Mouse (Mus musculus) limb, embryonic 11.5 days (tissue): ENCODE results near the gene Vmn1r17. TPM values are rescaled to one million over a fixed set of nuclear protein-coding genes. Genes with fewer than 3 reads are reported as not detected.
"Not testable (repeated sequence)": the region's sequence is repeated elsewhere in the genome, so short reads cannot be mapped to it uniquely, and the experiment has no call there.

Experiments
- ATAC-seq: fragments of 200-750 bp; cut with Nextera tagmentation; 2 replicates; pipeline ENCODE4 v1.8.0; 2017; ENCODE audit warnings: low read depth; ENCODE audit not compliant: insufficient number of reproducible peaks, low FRiP score, low TSS enrichment
- DNase-seq: peaks from one replicate; pipeline ENCODE4 v3.0.0-alpha.2; 2015; ENCODE audit warnings: low spot score
- H3K27ac ChIP-seq: fragments of 300-500 bp; sonication (generic); replicated peaks from 2 replicates; pipeline ENCODE4 v1.5.1; 2014; ENCODE audit warnings: low read depth, mild to moderate bottlenecking, low read length
- H3K27me3 ChIP-seq: fragments of 300-500 bp; sonication (generic); 2 replicates; pipeline ENCODE4 v1.6.1; 2014; ENCODE audit warnings: mild to moderate bottlenecking, low read length, mixed read lengths; ENCODE audit not compliant: control insufficient read depth, insufficient read depth
- H3K36me3 ChIP-seq: fragments of 300-500 bp; sonication (generic); 2 replicates; pipeline ENCODE4 v1.6.1; 2014; ENCODE audit warnings: mild to moderate bottlenecking, low read length, moderate library complexity, mixed read lengths; ENCODE audit not compliant: control insufficient read depth, insufficient read depth
- H3K4me1 ChIP-seq: fragments of 300-500 bp; sonication (generic); 2 replicates; pipeline ENCODE4 v1.6.1; 2014; ENCODE audit warnings: low read length, mixed read lengths; ENCODE audit not compliant: control insufficient read depth, insufficient read depth
- H3K4me2 ChIP-seq: fragments of 300-500 bp; sonication (generic); 2 replicates; pipeline ENCODE4 v1.6.1; 2014; ENCODE audit warnings: low read depth, mild to moderate bottlenecking, moderate library complexity; ENCODE audit not compliant: severe bottlenecking
- H3K4me3 ChIP-seq: fragments of 300-500 bp; sonication (generic); 2 replicates; pipeline ENCODE4 v1.5.1; 2014; ENCODE audit warnings: low read depth, low read length
- H3K9ac ChIP-seq: fragments of 300-500 bp; sonication (generic); 2 replicates; pipeline ENCODE4 v1.6.1; 2014; ENCODE audit warnings: mild to moderate bottlenecking, low read length
- H3K9me3 ChIP-seq: fragments of 300-500 bp; sonication (generic); 2 replicates; pipeline ENCODE4 v1.6.1; 2016; ENCODE audit warnings: low read length; ENCODE audit not compliant: control insufficient read depth
- WGBS: fragments of 180-500 bp; shearing (Covaris S2); extraction: QIAGEN DNeasy Blood & Tissue Kit; methylation state at CpG from one replicate; pipeline ENCODE4 v1.1.7; 2014; 5-methylcytosine and 5-hydroxymethylcytosine counted together
- polyA plus RNA-seq: library from polyadenylated mRNA; unstranded; fragments of >200 nt; fragmentation: Nextera tagmentation; extraction: Ambion mirVana; gene quantifications from 2 replicates; pipeline ENCODE4 v1.2.1, GENCODE M21; 2014

The Vmn1r17 gene
- not detected in 2 replicates for polyA plus RNA-seq

GRCm38 (mm10) chr6:57363627-57364026 lies at the start of gene Vmn1r17:
Gene Vmn1r17, minus strand, starts transcription at chr6:57363727.
- Histone ChIP-seq H3K9ac (no peak within 1 kb of the TSS), H3K4me2 (no peak within 1 kb of the TSS), H3K9me3 (no peaks in the 10 kb centered on the region), H3K4me1 (no peaks in the 10 kb centered on the region), H3K27me3 (no peaks in the 10 kb centered on the region), H3K36me3 (no peaks in the 10 kb centered on the region), H3K27ac (no peak within 1 kb of the TSS), H3K4me3 (no peak within 1 kb of the TSS)
- 84% methylated on average over 1 of the region's 1 CpGs for WGBS
- ATAC-seq: no peak
- DNase-seq: no peak

GRCm38 (mm10) chr6:57403480-57403879 lies 40.0 kb upstream of the Vmn1r17 start, which contains the start of gene Vmn1r19:
Gene Vmn1r19, plus strand, starts transcription at chr6:57403780.
- not testable (repeated sequence) for H3K9me3 ChIP-seq, H3K4me3 ChIP-seq, H3K27me3 ChIP-seq, DNase-seq, H3K9ac ChIP-seq, H3K4me2 ChIP-seq, H3K4me1 ChIP-seq, H3K36me3 ChIP-seq, ATAC-seq, H3K27ac ChIP-seq
- WGBS: 75% methylated on average over 3 of the region's 3 CpGs

GRCm38 (mm10) chr6:57395683-57396082 lies 32.2 kb upstream of the Vmn1r17 start, which contains the start of gene Vmn1r18:
Gene Vmn1r18, minus strand, starts transcription at chr6:57395783.
- H3K27ac ChIP-seq: no peak within 1 kb of the TSS
- H3K9ac ChIP-seq: no peak within 1 kb of the TSS
- no peaks in the 10 kb centered on the region for H3K27me3 ChIP-seq
- H3K4me3 ChIP-seq: no peak within 1 kb of the TSS
- H3K9me3 ChIP-seq: no peaks in the 10 kb centered on the region
- ATAC-seq: no peak
- H3K4me1 ChIP-seq: no peaks in the 10 kb centered on the region
- no peak for DNase-seq
- H3K4me2 ChIP-seq: no peak within 1 kb of the TSS
- H3K36me3 ChIP-seq: no peaks in the 10 kb centered on the region

- H3K9me3 ChIP-seq: no peaks in the 10 kb centered on the region
- no peaks in the 10 kb centered on the region for H3K36me3 ChIP-seq
- DNase-seq (no peak), ATAC-seq (no peak)
- H3K4me2 ChIP-seq: no peak overlapping the region
- WGBS: 97% methylated on average over 1 of the region's 1 CpGs
- no peaks in the 10 kb centered on the region for H3K27me3 ChIP-seq
- no peak overlapping the region for H3K4me3 ChIP-seq
- no peak overlapping the region for H3K27ac ChIP-seq
- H3K4me1 ChIP-seq: no peaks in the 10 kb centered on the region
- H3K9ac ChIP-seq: no peak overlapping the region
Measured at GRCm38 (mm10) chr6:57367496-57367895, 4.0 kb upstream of the Vmn1r17 start.

- H3K27ac ChIP-seq, H3K4me2 ChIP-seq, H3K9me3 ChIP-seq, H3K27me3 ChIP-seq, DNase-seq, H3K36me3 ChIP-seq, H3K9ac ChIP-seq, H3K4me3 ChIP-seq, ATAC-seq, H3K4me1 ChIP-seq: not testable (repeated sequence)
- 90% methylated on average over 1 of the region's 1 CpGs for WGBS
Measured at GRCm38 (mm10) chr6:57365866-57366265, 2.3 kb upstream of the Vmn1r17 start.

GRCm38 (mm10) chr6:57356864-57357263 lies 6.7 kb downstream of the Vmn1r17 start:
- no peak overlapping the region for H3K9ac ChIP-seq
- H3K27me3 ChIP-seq: no peaks in the 10 kb centered on the region
- no peak overlapping the region for H3K27ac ChIP-seq
- H3K36me3 ChIP-seq: no peaks in the 10 kb centered on the region
- no peaks in the 10 kb centered on the region for H3K4me1 ChIP-seq
- WGBS: 84% methylated on average over 2 of the region's 2 CpGs
- ATAC-seq: no peak
- no peak overlapping the region for H3K4me3 ChIP-seq
- H3K4me2 ChIP-seq: no peak overlapping the region
- H3K9me3 ChIP-seq: no peaks in the 10 kb centered on the region
- DNase-seq: no peak

- WGBS: 80% methylated on average over 3 of the region's 3 CpGs
- Histone ChIP-seq H3K27ac (no peak within 1 kb of the TSS), H3K9ac (no peak within 1 kb of the TSS), H3K9me3 (no peaks in the 10 kb centered on the region), H3K4me3 (no peak within 1 kb of the TSS), H3K4me1 (no peaks in the 10 kb centered on the region), H3K36me3 (no peaks in the 10 kb centered on the region), H3K4me2 (no peak within 1 kb of the TSS), H3K27me3 (no peaks in the 10 kb centered on the region)
- ATAC-seq: no peak
- DNase-seq: no peak
Measured at GRCm38 (mm10) chr6:57329394-57329793, 34.1 kb downstream of the Vmn1r17 start, which contains the start of gene Vmn1r16. Gene Vmn1r16, minus strand, starts transcription at chr6:57329494.

GRCm38 (mm10) chr6:57326176-57326575 lies 37.4 kb downstream of the Vmn1r17 start:
- ATAC-seq (no peak), DNase-seq (no peak)
- Histone ChIP-seq H3K9me3 (no peaks in the 10 kb centered on the region), H3K9ac (no peak overlapping the region), H3K4me2 (no peak overlapping the region), H3K4me3 (no peak overlapping the region), H3K27ac (no peak overlapping the region), H3K4me1 (no peaks in the 10 kb centered on the region), H3K36me3 (no peaks in the 10 kb centered on the region), H3K27me3 (no peaks in the 10 kb centered on the region)
